Mouse (Mus musculus): ENCODE results near the gene Stard3.
A peak's percentile ranks its signal among the peaks of the same experiment; 100 is the strongest.
"Not testable (repeated sequence)": the region's sequence is repeated elsewhere in the genome, so short reads cannot be mapped to it uniquely, and the experiment has no call there.

- TF ChIP-seq POLR2A (IDR thresholded peaks at IDR 0.05; ENCODE audit: low read depth, low read length) = not testable (repeated sequence)
- TF ChIP-seq CTCF (IDR thresholded peaks at IDR 0.05; ENCODE audit: extremely low read depth, insufficient read length, insufficient replicate concordance, low read depth, low read length) = peak; percentile 10; the same call in 1 of the 2 replicates
These were observed 24.2 kb downstream of the Stard3 start for GRCm38 (mm10) chr11:98382405-98382804.
